9 mouse cellular contexts compared by ENCODE assay signal in the genomic region with DNA sequence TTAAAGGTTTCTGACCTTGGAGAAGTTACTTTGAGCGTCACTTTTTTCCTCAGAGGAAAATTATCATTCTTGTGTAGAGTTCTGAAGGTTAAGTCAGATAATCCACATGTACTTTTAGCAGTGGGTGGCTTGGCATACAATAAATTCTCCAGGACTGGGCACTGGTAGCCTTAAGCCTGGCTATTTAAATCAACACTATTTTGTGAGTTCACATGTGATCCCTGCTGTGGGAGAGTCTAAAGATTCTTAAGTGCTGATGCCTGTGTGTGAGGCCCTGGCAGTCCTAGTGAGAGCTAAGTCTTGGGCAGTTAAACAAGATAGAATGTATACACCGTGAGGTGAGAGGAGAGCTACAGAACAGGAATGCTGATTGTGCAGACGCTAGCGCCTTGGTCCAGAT. TPM values are rescaled to one million over a fixed set of nuclear protein-coding genes. Genes with fewer than 3 reads are reported as not detected.
DNase-seq lines count a peak whose midpoint lies in the region; ATAC-seq and TF ChIP-seq lines count a peak whose summit lies in the region.
"Had no signal": no experiment of that assay in that cellular context is flagged by ENCODE, and none has a peak within 500 bp of the region (broad histone marks: within the 10 kb centered on the region; RNA-seq: fewer than 3 reads in every experiment).

No protein-coding gene starts in this region.

- DNase-seq in kidney, postnatal 0 days (ENCODE audit: low spot score): peak; percentile 16
- DNase-seq in kidney, postnatal 4 days: no peak
- peak; percentile 8 for DNase-seq in embryonic facial prominence, embryonic 11.5 days (ENCODE audit: low spot score)
- DNase-seq in midbrain, postnatal 0 days (ENCODE audit: low spot score): no peak
- DNase-seq in frontal cortex, postnatal 10 days (ENCODE audit: low spot score in 2 of 2): no peak
- DNase-seq in urinary bladder, postnatal 25 days (ENCODE audit: low spot score): no peak
- DNase-seq in retina, embryonic 14.5 days (ENCODE audit: low spot score): no peak
- DNase-seq: kidney, postnatal 36 days had no signal

- no peaks in the 10 kb centered on the region for H3K36me3 ChIP-seq in kidney, postnatal 0 days (ENCODE audit: insufficient read depth, low read length)
- no peaks in the 10 kb centered on the region for H3K36me3 ChIP-seq in embryonic facial prominence, embryonic 11.5 days (replicated peaks; ENCODE audit: control insufficient read depth, insufficient read depth, low read depth, low read length)
- no peaks in the 10 kb centered on the region for H3K36me3 ChIP-seq in hindbrain, embryonic 16.5 days (ENCODE audit: control insufficient read depth, insufficient read depth, low read length)
- H3K36me3 ChIP-seq in midbrain, postnatal 0 days (ENCODE audit: insufficient read depth, low read length): no peaks in the 10 kb centered on the region

- no peak for TF ChIP-seq CTCF in kidney, postnatal 0 days (IDR thresholded peaks at IDR 0.05; ENCODE audit: low read depth)
- no peak for TF ChIP-seq CTCF in midbrain, postnatal 0 days (IDR thresholded peaks at IDR 0.05)

- H3K27ac ChIP-seq in kidney, postnatal 0 days: no peak overlapping the region
- no peak overlapping the region for H3K27ac ChIP-seq in embryonic facial prominence, embryonic 11.5 days (replicated peaks; ENCODE audit: low read depth, low read length)
- no peak overlapping the region for H3K27ac ChIP-seq in hindbrain, embryonic 16.5 days (ENCODE audit: low read depth, low read length)
- no peak overlapping the region for H3K27ac ChIP-seq in midbrain, postnatal 0 days (ENCODE audit: low read depth, low read length)

- H3K9ac ChIP-seq in kidney, postnatal 0 days (ENCODE audit: low read depth, low read length): peak overlapping the region; percentile 93
- H3K9ac ChIP-seq in embryonic facial prominence, embryonic 11.5 days (replicated peaks; ENCODE audit: low read length): peak overlapping the region; percentile 99
- peak overlapping the region; percentile 100 for H3K9ac ChIP-seq in hindbrain, embryonic 16.5 days (ENCODE audit: low read depth, low read length)
- 0 out of 2 replicates have a peak overlapping the region, but pooled peaks have one; percentile 0 for H3K9ac ChIP-seq in midbrain, postnatal 0 days (replicated peaks; ENCODE audit: low read length, poor library complexity, severe bottlenecking)

- peak overlapping the region; percentile 97 for H3K4me3 ChIP-seq in kidney, postnatal 0 days (replicated peaks; ENCODE audit: low read depth, low read length)
- peak overlapping the region; percentile 97 for H3K4me3 ChIP-seq in embryonic facial prominence, embryonic 11.5 days (ENCODE audit: low read depth, low read length)
- peak overlapping the region; percentile 99 for H3K4me3 ChIP-seq in hindbrain, embryonic 16.5 days (ENCODE audit: low read length)
- peak overlapping the region; percentile 98 for H3K4me3 ChIP-seq in midbrain, postnatal 0 days (ENCODE audit: low read depth, low read length)

- peak overlapping the region; percentile 87 for H3K4me2 ChIP-seq in kidney, postnatal 0 days (ENCODE audit: low read length)
- peak overlapping the region; percentile 76 for H3K4me2 ChIP-seq in embryonic facial prominence, embryonic 11.5 days (ENCODE audit: low read depth, low read length)
- H3K4me2 ChIP-seq in hindbrain, embryonic 16.5 days (ENCODE audit: low read length): peak overlapping the region; percentile 82
- peak overlapping the region; percentile 73 for H3K4me2 ChIP-seq in midbrain, postnatal 0 days (ENCODE audit: low read depth, low read length, poor library complexity, severe bottlenecking)

- peaks cover 23% of the 10 kb centered on the region for H3K4me1 ChIP-seq in kidney, postnatal 0 days (replicated peaks; ENCODE audit: insufficient read depth, low read length)
- no peaks in the 10 kb centered on the region for H3K4me1 ChIP-seq in embryonic facial prominence, embryonic 11.5 days (ENCODE audit: control insufficient read depth, insufficient read depth, low read length)
- H3K4me1 ChIP-seq in hindbrain, embryonic 16.5 days (ENCODE audit: control insufficient read depth, insufficient read depth, low read depth, low read length): peaks cover 17% of the 10 kb centered on the region
- peaks cover 13% of the 10 kb centered on the region for H3K4me1 ChIP-seq in midbrain, postnatal 0 days (ENCODE audit: insufficient read depth, low read length)

- 22% methylated on average over 4 of the region's 4 CpGs for WGBS in kidney, postnatal 0 days
- 51% methylated on average over 4 of the region's 4 CpGs for WGBS in embryonic facial prominence, embryonic 11.5 days
- WGBS in hindbrain, embryonic 16.5 days: 48% methylated on average over 4 of the region's 4 CpGs
- 28% methylated on average over 4 of the region's 4 CpGs for WGBS in midbrain, postnatal 0 days

- H3K27me3 ChIP-seq in kidney, postnatal 0 days (ENCODE audit: insufficient read depth, low read length): no peaks in the 10 kb centered on the region
- H3K27me3 ChIP-seq in embryonic facial prominence, embryonic 11.5 days (ENCODE audit: control insufficient read depth, insufficient read depth, low read length): no peaks in the 10 kb centered on the region
- H3K27me3 ChIP-seq in hindbrain, embryonic 16.5 days (replicated peaks; ENCODE audit: control insufficient read depth, insufficient read depth, low read length): no peaks in the 10 kb centered on the region
- no peaks in the 10 kb centered on the region for H3K27me3 ChIP-seq in midbrain, postnatal 0 days (ENCODE audit: insufficient read depth, low read length)

- H3K9me3 ChIP-seq in kidney, postnatal 0 days (replicated peaks; ENCODE audit: low read length): no peaks in the 10 kb centered on the region
- no peaks in the 10 kb centered on the region for H3K9me3 ChIP-seq in embryonic facial prominence, embryonic 11.5 days (replicated peaks; ENCODE audit: control insufficient read depth, low read length)
- no peaks in the 10 kb centered on the region for H3K9me3 ChIP-seq in hindbrain, embryonic 16.5 days (ENCODE audit: control insufficient read depth, low read length)
- H3K9me3 ChIP-seq in midbrain, postnatal 0 days (ENCODE audit: low read length): no peaks in the 10 kb centered on the region

- no peak for ATAC-seq in kidney, postnatal 0 days (replicated peaks; ENCODE audit: low FRiP score, low read depth)
- no peak for ATAC-seq in embryonic facial prominence, embryonic 11.5 days (replicated peaks; ENCODE audit: insufficient number of reproducible peaks, low FRiP score, low TSS enrichment, low read depth)
- ATAC-seq in hindbrain, embryonic 16.5 days: no peak
- ATAC-seq in midbrain, postnatal 0 days (ENCODE audit: low FRiP score): no peak

RNA-seq across cellular contexts. Expression of a gene that starts 1.9 kb away (rescaled TPM):
- 12.1 and 14.6 TPM in 2 replicates for polyA plus RNA-seq in kidney, postnatal 0 days (2015; fragmentation: Nextera tagmentation; extraction: Ambion mirVana)
- 25.3 and 26.7 TPM in 2 replicates for polyA plus RNA-seq in embryonic facial prominence, embryonic 11.5 days (2014; fragmentation: Nextera tagmentation; extraction: Ambion mirVana)
- 12.6 and 14.2 TPM in 2 replicates for polyA plus RNA-seq in hindbrain, embryonic 16.5 days (2015; fragmentation: Nextera tagmentation; extraction: Ambion mirVana)
- 42.2 and 46.2 TPM in 2 replicates for total RNA-seq in midbrain, postnatal 0 days (2014; rRNA removed)
- 9.9 and 10.8 TPM in 2 replicates for polyA plus RNA-seq in midbrain, postnatal 0 days (2015; fragmentation: Nextera tagmentation; extraction: Ambion mirVana)

RNA-seq across cellular contexts. Expression of a gene that starts 47.8 kb away (rescaled TPM):
- 8.4 and 9.1 TPM in 2 replicates for polyA plus RNA-seq in kidney, postnatal 0 days (2015; fragmentation: Nextera tagmentation; extraction: Ambion mirVana)
- 2.6 and 3.2 TPM in 2 replicates for polyA plus RNA-seq in embryonic facial prominence, embryonic 11.5 days (2014; fragmentation: Nextera tagmentation; extraction: Ambion mirVana)
- polyA plus RNA-seq in hindbrain, embryonic 16.5 days (2015; fragmentation: Nextera tagmentation; extraction: Ambion mirVana): 8.4 and 9.8 TPM in 2 replicates
- 3.9 and 5.4 TPM in 2 replicates for total RNA-seq in midbrain, postnatal 0 days (2014; rRNA removed)
- 2.3 TPM in 2 replicates for polyA plus RNA-seq in midbrain, postnatal 0 days (2015; fragmentation: Nextera tagmentation; extraction: Ambion mirVana)

RNA-seq across cellular contexts. Expression of a gene that starts 58.5 kb away (rescaled TPM):
- not detected in 2 replicates for polyA plus RNA-seq in kidney, postnatal 0 days (2015; fragmentation: Nextera tagmentation; extraction: Ambion mirVana)
- polyA plus RNA-seq in embryonic facial prominence, embryonic 11.5 days (2014; fragmentation: Nextera tagmentation; extraction: Ambion mirVana): not detected in 2 replicates
- polyA plus RNA-seq in hindbrain, embryonic 16.5 days (2015; fragmentation: Nextera tagmentation; extraction: Ambion mirVana): not detected in 2 replicates
- total RNA-seq in midbrain, postnatal 0 days (2014; rRNA removed): not detected in 2 replicates
- polyA plus RNA-seq in midbrain, postnatal 0 days (2015; fragmentation: Nextera tagmentation; extraction: Ambion mirVana): not detected in 2 replicates

Comparison
In these comparisons a context has a peak if more than half of its experiments do, and no peak if none do; other contexts are left out.
1. DNase-seq: peak in kidney, postnatal 0 days (single experiment) and embryonic facial prominence, embryonic 11.5 days (single experiment); none in kidney, postnatal 4 days (0 of 2), midbrain, postnatal 0 days (single experiment), frontal cortex, postnatal 10 days (0 of 2), urinary bladder, postnatal 25 days (single experiment) and retina, embryonic 14.5 days (single experiment).
2. H3K9ac ChIP-seq: peak in every context shown above with its lines; median percentile 100 in hindbrain, embryonic 16.5 days; 99 in embryonic facial prominence, embryonic 11.5 days; 93 in kidney, postnatal 0 days; 0 in midbrain, postnatal 0 days.
3. Peak in every context shown above with its lines, with median percentiles within 50 percentile points of each other: H3K4me2 ChIP-seq and H3K4me3 ChIP-seq.